Mouse (Mus musculus) gastrocnemius, postnatal 36 days (tissue): ENCODE data around the gene Wdcp. TPM values are rescaled to one million over a fixed set of nuclear protein-coding genes. Genes with fewer than 3 reads are reported as not detected.
A peak's percentile ranks its signal among the peaks of the same experiment; 100 is the strongest.
"Not testable (repeated sequence)": the region's sequence is repeated elsewhere in the genome, so short reads cannot be mapped to it uniquely, and the experiment has no call there.

Experiments
- DNase-seq, 2 experiments: peaks; one replicate each; pipeline ENCODE4 v3.0.0; 2022
- intact Hi-C: fragments of 180-260 bp; cut with DNase I; formaldehyde crosslinking; loops from one replicate; pipeline ENCODE4 v1.15.1; 2025
- total RNA-seq, 2 experiments: library from RNA; stranded (reverse); gene quantifications; 2 replicates each; pipeline ENCODE4 v1.2.3; 2021

The Wdcp gene
- total RNA-seq, 2 experiments from 2014 or later, result 3.9 to 4.4 TPM

GRCm38 (mm10) chr12:4863654-4864337 lies 20.7 kb downstream of the Wdcp start:
- no peak for DNase-seq
- intact Hi-C loops, result loop anchor here (10.0 kb wide), 1 partner anchor 111 kb away; no protein-coding TSS in a partner anchor

GRCm38 (mm10) chr12:4864338-4864690 lies 21.2 kb downstream of the Wdcp start:
- intact Hi-C loops, result loop anchor here (10.0 kb wide), 1 partner anchor 110 kb away; no protein-coding TSS in a partner anchor
- no peak for DNase-seq

GRCm38 (mm10) chr12:4868924-4869323 lies 25.8 kb downstream of the Wdcp start:
- no peak for DNase-seq
- intact Hi-C loops, result loop anchor here (10.0 kb wide), 1 partner anchor 106 kb away; no protein-coding TSS in a partner anchor

GRCm38 (mm10) chr12:4871260-4871659 lies 28.2 kb downstream of the Wdcp start:
- intact Hi-C loops, result loop anchor here (5.0 kb wide), 1 partner anchor 41 kb away; no protein-coding TSS in a partner anchor
- no peak for DNase-seq

GRCm38 (mm10) chr12:4872273-4872672 lies 29.2 kb downstream of the Wdcp start:
- no peak for DNase-seq
- intact Hi-C loops, result loop anchor here (5.0 kb wide), 1 partner anchor 40 kb away; no protein-coding TSS in a partner anchor

- intact Hi-C loops, result loop anchor here (5.0 kb wide), 1 partner anchor 39 kb away; no protein-coding TSS in a partner anchor
- no peak for DNase-seq
These were observed 29.9 kb downstream of the Wdcp start for GRCm38 (mm10) chr12:4872983-4873477.

GRCm38 (mm10) chr12:4873531-4873930 lies 30.4 kb downstream of the Wdcp start:
- intact Hi-C loops, result loop anchor here (5.0 kb wide), 1 partner anchor 39 kb away; no protein-coding TSS in a partner anchor
- no peak for DNase-seq

GRCm38 (mm10) chr12:4874161-4874927 lies 31.2 kb downstream of the Wdcp start, which contains the start of gene Mfsd2b:
TSS of gene Mfsd2b (minus strand) at chr12:4874359.
- intact Hi-C loops, result loop anchor here (5.0 kb wide), 1 partner anchor 38 kb away; no protein-coding TSS in a partner anchor
- peak; percentile 33 to 48 for DNase-seq

GRCm38 (mm10) chr12:4875623-4876022 lies 32.5 kb downstream of the Wdcp start:
- intact Hi-C loops, result no loop called here

GRCm38 (mm10) chr12:4878296-4878783 lies 35.2 kb downstream of the Wdcp start:
- intact Hi-C loops, result no loop called here
- no peak for DNase-seq

More at GRCm38 (mm10) chr12:4875623-4876022, 32.5 kb downstream of the Wdcp start:
- no peak for DNase-seq

- DNase-seq, result no peak
- intact Hi-C loops, result no loop called here
These were observed 35.9 kb downstream of the Wdcp start for GRCm38 (mm10) chr12:4879048-4879447.

- no peak for DNase-seq
- intact Hi-C loops, result no loop called here
These were observed 39.0 kb downstream of the Wdcp start for GRCm38 (mm10) chr12:4882086-4882485.

GRCm38 (mm10) chr12:4885062-4885461 lies 42.0 kb downstream of the Wdcp start:
- intact Hi-C loops, result no loop called here
- DNase-seq, result no peak

GRCm38 (mm10) chr12:4886581-4886980 lies 43.5 kb downstream of the Wdcp start:
- intact Hi-C loops, result not testable (repeated sequence)

GRCm38 (mm10) chr12:4888739-4889138 lies 45.6 kb downstream of the Wdcp start:
- DNase-seq, result no peak
- intact Hi-C loops, result loop anchor here (2.0 kb wide), 1 partner anchor 18 kb away; the partner anchor contains the start of gene Ubxn2a

More at GRCm38 (mm10) chr12:4886581-4886980, 43.5 kb downstream of the Wdcp start:
- not testable (repeated sequence) for DNase-seq

- intact Hi-C loops, result loop anchor here (2.0 kb wide), 1 partner anchor 18 kb away; the partner anchor contains the start of gene Ubxn2a
- DNase-seq, result no peak
These were observed 46.1 kb downstream of the Wdcp start for GRCm38 (mm10) chr12:4889251-4889650.

GRCm38 (mm10) chr12:4889891-4890290 lies 46.8 kb downstream of the Wdcp start:
- DNase-seq, result no peak
- intact Hi-C loops, result loop anchor here (2.0 kb wide), 1 partner anchor 17 kb away; the partner anchor contains the start of gene Ubxn2a

GRCm38 (mm10) chr12:4898024-4898423 lies 54.9 kb downstream of the Wdcp start:
- DNase-seq, result no peak
- intact Hi-C loops, result no loop called here

- DNase-seq, result no peak
- intact Hi-C loops, result loop anchor here (2.0 kb wide), 1 partner anchor 17 kb away; no protein-coding TSS in a partner anchor
These were observed 62.8 kb downstream of the Wdcp start for GRCm38 (mm10) chr12:4905946-4906345.

GRCm38 (mm10) chr12:4906476-4906875 lies 63.4 kb downstream of the Wdcp start:
- intact Hi-C loops, result loop anchor here (2.0 kb wide), 1 partner anchor 18 kb away; no protein-coding TSS in a partner anchor
- DNase-seq, result no peak
